Mouse (Mus musculus) forebrain, embryonic 16.5 days (tissue): ENCODE results near the gene Ugt3a1. TPM values are rescaled to one million over a fixed set of nuclear protein-coding genes. Genes with fewer than 3 reads are reported as not detected.

Experiments
- ATAC-seq: fragments of 200-750 bp; cut with Nextera tagmentation; 2 replicates; pipeline ENCODE4 v1.8.0; 2017; ENCODE audit warnings: mild to moderate bottlenecking, moderate library complexity
- H3K27ac ChIP-seq: fragments of 300-500 bp; sonication (generic); 2 replicates; pipeline ENCODE4 v1.5.1; 2014; ENCODE audit warnings: low read length, control low read depth
- H3K27me3 ChIP-seq: fragments of 300-500 bp; sonication (generic); replicated peaks from 2 replicates; pipeline ENCODE4 v1.6.1; 2014; ENCODE audit warnings: low read length; ENCODE audit not compliant: control insufficient read depth, insufficient read depth
- H3K36me3 ChIP-seq: fragments of 300-500 bp; sonication (generic); 2 replicates; pipeline ENCODE4 v1.6.1; 2014; ENCODE audit not compliant: control insufficient read depth, insufficient read depth
- H3K4me1 ChIP-seq: fragments of 300-500 bp; sonication (generic); replicated peaks from 2 replicates; pipeline ENCODE4 v1.6.1; 2014; ENCODE audit warnings: low read length; ENCODE audit not compliant: control insufficient read depth, insufficient read depth
- H3K4me2 ChIP-seq: fragments of 300-500 bp; sonication (generic); 2 replicates; pipeline ENCODE4 v1.6.1; 2014; ENCODE audit warnings: mild to moderate bottlenecking, low read length, control low read depth
- H3K4me3 ChIP-seq: fragments of 300-500 bp; sonication (generic); replicated peaks from 2 replicates; pipeline ENCODE4 v1.5.1; 2014; ENCODE audit warnings: mild to moderate bottlenecking, low read length, control low read depth
- H3K9ac ChIP-seq: fragments of 300-500 bp; sonication (generic); replicated peaks from 2 replicates; pipeline ENCODE4 v1.6.1; 2014; ENCODE audit warnings: low read depth, low read length, control low read depth
- H3K9me3 ChIP-seq: fragments of 300-500 bp; sonication (generic); 2 replicates; pipeline ENCODE4 v1.6.1; 2016; ENCODE audit warnings: low read length; ENCODE audit not compliant: control insufficient read depth
- WGBS: fragments of 180-500 bp; shearing (Covaris S2); extraction: QIAGEN DNeasy Blood & Tissue Kit; methylation state at CpG from one replicate; pipeline ENCODE4 v1.1.7; 2014; 5-methylcytosine and 5-hydroxymethylcytosine counted together
- polyA plus RNA-seq: library from polyadenylated mRNA; unstranded; fragments of >200 nt; fragmentation: Nextera tagmentation; extraction: Ambion mirVana; gene quantifications from 2 replicates; pipeline ENCODE4 v1.2.1, GENCODE M21; 2015

Gene Ugt3a1
- polyA plus RNA-seq, 1 experiment from 2014 or later = not detected

DNA sequence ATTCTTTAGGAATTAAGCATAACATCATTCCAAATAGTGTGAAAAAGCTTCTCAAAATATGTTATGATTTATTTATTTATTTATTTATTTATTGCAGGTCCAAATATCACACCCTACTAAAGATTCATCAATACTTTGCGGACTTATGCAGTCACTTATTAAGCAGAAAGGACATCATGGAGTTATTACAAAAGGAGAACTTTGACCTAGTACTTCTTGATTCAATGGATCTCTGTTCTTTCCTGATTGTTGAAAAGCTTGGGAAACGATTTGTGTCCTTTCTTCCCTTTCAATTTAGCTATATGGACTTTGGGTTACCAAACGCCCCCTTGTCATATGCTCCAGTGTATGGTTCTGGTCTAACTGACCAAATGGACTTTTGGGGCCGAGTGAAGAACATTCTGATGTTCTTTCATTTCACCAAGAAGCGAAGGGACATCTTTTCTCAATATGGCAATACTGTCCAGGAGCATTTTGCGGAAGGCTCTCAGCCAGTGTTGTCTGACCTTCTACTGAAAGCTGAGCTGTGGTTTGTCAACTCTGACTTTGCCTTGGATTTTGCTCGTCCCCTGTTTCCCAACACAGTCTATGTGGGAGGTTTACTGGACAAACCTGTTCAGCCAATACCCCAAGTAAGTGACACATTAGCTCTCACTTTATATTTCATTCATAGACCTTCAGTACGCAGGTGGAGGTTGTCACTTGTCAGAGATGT lies 29.4 kb downstream of the Ugt3a1 start:
- no peak for ATAC-seq
- Histone ChIP-seq H3K4me2 (no peak overlapping the region), H3K4me1 (no peaks in the 10 kb centered on the region), H3K27ac (no peak overlapping the region), H3K27me3 (no peaks in the 10 kb centered on the region), H3K9ac (no peak overlapping the region), H3K4me3 (no peak overlapping the region), H3K36me3 (no peaks in the 10 kb centered on the region), H3K9me3 (no peaks in the 10 kb centered on the region)
- 83% methylated on average over 8 of the region's 8 CpGs for WGBS

DNA sequence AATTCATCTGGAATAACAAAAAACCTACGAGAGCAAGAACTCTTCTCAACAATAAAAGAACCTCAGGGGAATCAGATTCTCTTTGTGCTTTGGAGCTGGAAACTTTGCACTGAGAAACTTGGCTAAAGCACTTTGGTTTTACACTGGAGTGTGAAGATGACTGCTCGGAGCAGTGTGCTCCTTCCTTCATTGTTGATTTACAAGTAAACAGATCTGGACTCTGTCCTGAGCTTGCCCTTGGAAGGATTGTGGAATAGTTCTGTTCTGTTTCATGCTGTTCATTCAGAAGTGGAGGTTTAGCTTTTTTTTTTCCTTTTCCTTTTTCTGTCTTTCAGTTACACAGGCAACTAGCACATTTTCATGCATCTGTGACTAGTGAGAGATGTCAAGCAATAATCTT lies 57.9 kb downstream of the Ugt3a1 start:
- H3K27me3 ChIP-seq = no peaks in the 10 kb centered on the region
- no peak overlapping the region for H3K9ac ChIP-seq
- no peak for ATAC-seq
- no peaks in the 10 kb centered on the region for H3K36me3 ChIP-seq
- no peaks in the 10 kb centered on the region for H3K9me3 ChIP-seq
- no peaks in the 10 kb centered on the region for H3K4me1 ChIP-seq
- WGBS = 73% methylated on average over 2 of the region's 2 CpGs
- H3K27ac ChIP-seq = no peak overlapping the region
- no peak overlapping the region for H3K4me2 ChIP-seq
- H3K4me3 ChIP-seq = no peak overlapping the region

DNA sequence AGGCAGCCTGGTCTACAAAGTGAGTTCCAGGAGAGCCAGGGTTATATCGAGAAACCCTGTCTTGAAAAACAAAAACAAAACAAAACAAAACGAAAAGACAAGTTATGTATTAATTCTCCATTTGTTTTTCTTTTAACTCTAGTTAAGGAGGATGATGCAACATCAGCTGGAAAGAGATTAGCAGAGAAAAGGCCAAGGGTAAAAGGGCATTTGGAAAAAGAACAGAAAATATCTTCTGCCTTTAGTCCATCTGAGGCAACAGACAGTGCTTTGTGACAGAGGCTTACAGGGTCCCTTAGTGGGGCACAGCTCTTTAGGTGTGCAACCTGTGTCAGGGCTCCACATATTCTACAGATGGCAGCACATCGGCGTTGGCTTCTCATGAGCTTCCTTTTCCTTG lies 58.7 kb downstream of the Ugt3a1 start, which contains the start of gene Ugt3a2:
Gene Ugt3a2 (plus strand): TSS at position 210 of the 400 bp plus-strand sequence.
- WGBS = 87% methylated on average over 4 of the region's 4 CpGs
- no peak for ATAC-seq
- no peak within 1 kb of the TSS for H3K9ac ChIP-seq
- H3K4me2 ChIP-seq = no peak within 1 kb of the TSS
- H3K4me3 ChIP-seq = no peak within 1 kb of the TSS
- H3K27me3 ChIP-seq = no peaks in the 10 kb centered on the region
- H3K27ac ChIP-seq = no peak within 1 kb of the TSS
- H3K4me1 ChIP-seq = no peaks in the 10 kb centered on the region
- no peaks in the 10 kb centered on the region for H3K9me3 ChIP-seq
- H3K36me3 ChIP-seq = no peaks in the 10 kb centered on the region

DNA sequence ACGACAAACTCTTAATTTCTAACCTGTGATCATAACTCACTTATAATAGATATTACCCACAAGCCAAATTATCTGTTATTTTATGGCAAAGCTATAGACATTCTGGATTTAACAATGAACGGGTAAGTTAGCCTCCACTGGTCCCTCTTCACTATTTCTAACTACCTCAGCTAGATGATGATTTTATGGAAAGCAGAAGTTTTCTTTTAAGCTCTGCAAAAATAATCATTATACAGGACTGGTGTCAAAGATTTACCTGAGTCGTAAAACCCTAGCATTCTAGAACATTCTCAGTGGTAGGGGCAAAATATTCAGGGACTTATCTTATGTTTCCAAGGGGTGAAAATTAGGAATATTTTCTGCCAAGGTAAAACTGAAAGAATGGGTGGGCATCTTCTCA lies 59.9 kb downstream of the Ugt3a1 start:
- Histone ChIP-seq H3K27me3 (no peaks in the 10 kb centered on the region), H3K9ac (no peak overlapping the region), H3K4me3 (no peak overlapping the region), H3K36me3 (no peaks in the 10 kb centered on the region), H3K9me3 (no peaks in the 10 kb centered on the region), H3K4me2 (no peak overlapping the region), H3K4me1 (no peaks in the 10 kb centered on the region), H3K27ac (no peak overlapping the region)
- no peak for ATAC-seq
- 83% methylated on average over 3 of the region's 3 CpGs for WGBS

DNA sequence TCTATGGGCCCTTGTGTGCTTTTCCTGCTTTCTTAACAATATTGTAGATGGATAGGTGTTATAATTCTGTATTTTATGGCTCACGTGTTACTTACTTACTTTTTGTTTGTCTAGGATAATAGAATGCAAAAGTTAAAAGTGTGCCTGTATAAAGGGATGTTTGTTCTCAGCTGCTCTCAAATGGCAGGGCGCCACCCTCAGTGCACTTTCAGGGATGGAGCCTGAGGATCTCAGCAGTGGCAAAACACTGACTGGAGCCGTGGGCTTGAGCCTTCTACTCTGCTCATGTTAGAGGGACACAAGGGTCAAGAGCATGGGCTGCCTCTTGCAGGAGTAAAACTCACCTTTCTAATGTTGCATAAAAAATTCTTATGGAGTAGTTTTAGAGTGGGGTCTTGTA lies 60.3 kb downstream of the Ugt3a1 start:
- no peak overlapping the region for H3K4me3 ChIP-seq
- no peak overlapping the region for H3K4me2 ChIP-seq
- no peak for ATAC-seq
- H3K9ac ChIP-seq = no peak overlapping the region
- H3K27ac ChIP-seq = no peak overlapping the region
- no peaks in the 10 kb centered on the region for H3K9me3 ChIP-seq
- H3K36me3 ChIP-seq = no peaks in the 10 kb centered on the region
- WGBS = 77% methylated on average over 3 of the region's 3 CpGs
- H3K27me3 ChIP-seq = no peaks in the 10 kb centered on the region
- no peaks in the 10 kb centered on the region for H3K4me1 ChIP-seq

DNA sequence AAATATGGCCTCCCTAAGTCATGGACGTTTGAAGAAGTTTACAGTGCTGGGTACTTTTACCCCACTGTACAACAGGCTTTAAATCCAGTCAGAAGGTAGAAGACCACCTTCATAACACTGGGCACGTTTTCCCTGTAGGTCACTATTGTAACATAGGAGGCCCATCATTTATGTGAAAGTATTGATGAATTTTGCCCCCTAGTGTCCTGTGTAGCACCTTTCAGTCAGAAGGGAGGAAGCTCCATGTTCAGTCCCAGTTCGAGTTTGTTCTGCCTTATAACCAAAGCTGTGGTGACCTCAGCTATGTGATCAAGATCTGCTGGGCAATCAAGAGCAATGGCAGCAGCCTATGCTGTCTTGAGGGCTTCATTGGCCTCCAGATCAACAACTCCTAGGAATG lies 72.1 kb downstream of the Ugt3a1 start:
- Histone ChIP-seq H3K4me1 (no peaks in the 10 kb centered on the region), H3K27me3 (no peaks in the 10 kb centered on the region), H3K9ac (no peak overlapping the region), H3K9me3 (no peaks in the 10 kb centered on the region), H3K27ac (no peak overlapping the region), H3K4me2 (no peak overlapping the region), H3K36me3 (no peaks in the 10 kb centered on the region), H3K4me3 (no peak overlapping the region)
- WGBS = 55% methylated on average over 3 of the region's 3 CpGs
- ATAC-seq = no peak

DNA sequence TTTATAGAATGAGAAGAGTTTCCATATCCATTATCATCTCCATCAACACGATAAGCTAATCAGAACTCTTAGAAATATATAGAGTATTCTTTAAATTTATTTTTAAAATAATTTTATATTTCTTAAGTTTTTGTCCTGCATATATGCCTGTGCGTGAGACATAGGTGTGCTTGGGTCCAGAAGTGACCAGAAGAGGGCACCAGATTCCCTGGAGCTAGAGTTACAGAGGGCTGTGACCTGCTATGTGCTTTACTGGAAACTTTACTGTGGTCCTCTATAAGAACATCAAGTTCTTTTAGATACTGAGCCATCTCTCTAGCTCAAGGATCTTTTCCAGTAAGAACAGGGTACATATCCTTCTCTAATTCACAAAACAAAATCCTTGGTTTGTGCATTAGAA lies 86.1 kb downstream of the Ugt3a1 start:
- WGBS = 65% methylated on average over 2 of the region's 2 CpGs
- ATAC-seq = no peak

More for the DNA sequence above, 86.1 kb downstream of the Ugt3a1 start:
- Histone ChIP-seq H3K9ac (no peak overlapping the region), H3K27me3 (no peaks in the 10 kb centered on the region), H3K4me1 (no peaks in the 10 kb centered on the region), H3K4me3 (no peak overlapping the region), H3K9me3 (no peaks in the 10 kb centered on the region), H3K36me3 (no peaks in the 10 kb centered on the region), H3K27ac (no peak overlapping the region), H3K4me2 (no peak overlapping the region)

Other genes with a start within 250 kb of the Ugt3a1 start
- 22.7 and 26.1 TPM in 2 replicates for gene Nadk2, start 205.6 kb upstream of the Ugt3a1 start, polyA plus RNA-seq
- 4.2 and 4.5 TPM in 2 replicates for gene Lmbrd2, start 136.3 kb upstream of the Ugt3a1 start, polyA plus RNA-seq
- 35.0 and 41.2 TPM in 2 replicates for gene Skp2, start 121.5 kb upstream of the Ugt3a1 start, polyA plus RNA-seq
- not detected in 2 replicates for gene Ugt3a2, start 58.7 kb downstream of the Ugt3a1 start, polyA plus RNA-seq
- gene Capsl, start 159.1 kb downstream of the Ugt3a1 start, polyA plus RNA-seq = 2.2 and 2.8 TPM in 2 replicates